Mouse (Mus musculus): ENCODE data around the gene Slc12a7.
"Not testable (repeated sequence)": the region's sequence is repeated elsewhere in the genome, so short reads cannot be mapped to it uniquely, and the experiment has no call there.

The Slc12a7 gene

DNA sequence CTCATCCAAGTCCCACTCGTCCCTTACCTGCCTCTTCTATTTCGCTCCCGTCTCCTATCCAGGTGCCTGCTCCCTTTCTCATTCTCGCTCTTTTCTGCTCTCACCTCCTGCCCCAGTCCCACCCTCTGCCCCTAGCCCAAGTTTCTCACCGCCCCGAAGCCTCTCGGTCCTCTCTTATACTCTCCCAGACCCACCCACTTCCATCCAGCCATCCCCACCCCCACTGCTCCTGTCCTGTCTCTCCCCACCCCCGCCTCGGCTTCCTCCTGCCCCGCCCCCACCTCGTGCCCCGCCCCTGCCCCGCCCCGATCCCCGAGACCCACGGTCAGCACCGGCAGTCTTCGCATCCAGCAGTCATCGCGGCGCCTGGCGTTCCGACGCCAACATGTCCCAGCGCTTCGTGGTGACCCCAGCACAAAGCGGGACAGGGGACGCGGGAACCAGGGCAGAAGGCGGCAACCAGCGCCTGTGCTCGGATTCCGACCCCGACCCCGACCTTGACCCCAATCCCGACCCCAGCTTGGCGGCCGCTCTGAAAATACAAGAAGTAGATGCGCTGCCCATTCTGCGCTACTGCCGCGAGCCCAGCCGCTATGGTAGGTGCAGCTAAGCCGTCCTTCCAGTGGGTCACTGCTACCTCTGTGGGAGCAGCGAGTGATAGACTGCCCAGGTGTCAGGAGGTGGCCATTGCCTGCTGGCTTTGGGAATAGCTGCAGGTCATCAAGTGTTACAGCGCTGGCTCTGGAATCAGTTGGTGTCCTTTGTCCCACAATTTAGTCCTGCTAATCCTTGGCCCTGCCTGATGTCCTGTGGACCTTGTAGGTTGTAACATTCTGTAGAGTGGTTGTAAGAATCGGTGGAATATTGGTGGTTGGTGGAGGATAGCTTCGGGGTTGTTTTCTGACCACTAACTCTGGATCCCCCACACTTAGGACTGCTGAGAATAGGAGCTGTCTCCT is at the start of gene Slc12a7:
Gene Slc12a7, plus strand, starts transcription at position 353 of the 959 bp plus-strand sequence.
- no peak for DNase-seq (ENCODE audit: extremely low spot score, low read depth, low spot score)

DNA sequence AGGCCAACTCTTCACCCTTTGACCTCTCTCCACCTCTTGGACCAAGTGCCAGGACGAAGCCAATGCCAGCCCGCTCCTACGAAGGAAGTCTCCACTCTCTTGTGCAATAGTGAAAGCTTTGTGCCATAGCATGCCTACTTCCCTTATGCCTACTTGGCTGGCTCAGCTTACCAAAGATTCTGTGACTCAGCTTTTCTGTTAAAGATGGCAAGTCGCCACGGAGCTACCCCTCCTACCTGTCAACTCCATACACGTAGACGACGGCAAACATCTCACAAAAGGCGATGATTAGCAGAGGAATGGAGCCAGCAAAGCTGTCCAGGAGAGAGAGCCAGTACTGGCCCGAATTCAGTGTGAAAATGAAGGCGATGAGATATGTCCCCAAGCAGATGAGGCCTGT is 49.2 kb upstream of the Slc12a7 start:
- DNase-seq (ENCODE audit: extremely low spot score, low read depth, low spot score), result no peak

DNA sequence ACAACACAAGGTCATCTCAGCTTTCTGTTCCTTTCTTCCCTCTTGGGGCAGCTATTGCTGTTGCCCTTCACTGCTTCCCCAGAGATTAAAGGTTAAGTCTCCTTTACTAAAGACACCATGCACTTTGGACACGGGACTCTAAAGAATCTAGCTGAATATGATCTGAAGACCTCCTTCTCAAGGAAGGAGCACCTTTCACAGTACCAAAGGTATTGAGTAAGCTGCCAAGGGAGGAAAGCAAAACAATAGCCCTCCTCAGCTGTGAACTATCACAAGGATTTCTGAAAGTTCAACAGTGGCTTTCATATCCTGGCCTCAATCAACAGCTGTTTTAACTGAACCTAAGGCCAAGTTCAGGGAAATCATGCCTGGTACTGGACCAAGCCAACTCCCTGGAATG is 48.5 kb upstream of the Slc12a7 start:
- no peak for DNase-seq (ENCODE audit: extremely low spot score, low read depth, low spot score)

DNA sequence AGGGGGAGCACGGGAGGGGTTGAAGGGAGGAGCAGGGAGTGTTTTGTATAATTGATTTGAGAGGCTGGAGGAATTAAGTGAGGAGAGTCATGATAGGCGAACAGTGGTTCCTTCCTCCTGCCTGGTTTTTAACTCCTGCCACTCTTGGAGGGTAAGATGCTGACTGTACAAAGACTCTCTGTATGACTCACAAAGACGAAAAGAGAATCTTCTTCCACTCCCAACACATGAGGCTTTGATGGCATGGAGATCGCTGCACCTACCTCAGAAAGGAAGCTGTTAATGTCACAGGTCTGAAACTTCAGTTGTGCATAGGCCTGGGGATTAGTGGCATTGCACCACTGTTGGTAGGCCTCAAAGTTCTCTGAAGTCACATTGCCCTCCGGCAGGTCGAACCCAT is 47.4 kb upstream of the Slc12a7 start:
- DNase-seq (ENCODE audit: extremely low spot score, low read depth, low spot score), result no peak

DNA sequence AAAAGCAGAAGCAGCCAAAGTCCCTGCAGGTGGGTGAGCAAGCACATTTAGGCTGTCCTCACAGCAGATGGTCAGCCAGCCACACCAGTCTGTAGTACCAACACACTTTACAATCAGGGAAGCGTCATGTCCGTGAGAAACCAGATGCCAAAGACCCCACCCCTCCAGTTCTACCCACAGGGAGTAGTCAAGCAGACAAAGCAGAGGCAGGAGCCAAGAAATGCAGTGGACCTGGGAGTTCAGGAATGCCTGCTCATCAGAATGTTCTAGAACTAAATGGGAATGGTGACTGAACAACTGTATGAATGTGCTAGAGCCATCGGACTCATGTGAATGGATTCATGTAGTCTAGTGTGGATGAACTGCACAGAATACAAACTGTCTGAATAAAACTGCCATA is 45.3 kb upstream of the Slc12a7 start:
- DNase-seq (ENCODE audit: extremely low spot score, low read depth, low spot score), result no peak

DNA sequence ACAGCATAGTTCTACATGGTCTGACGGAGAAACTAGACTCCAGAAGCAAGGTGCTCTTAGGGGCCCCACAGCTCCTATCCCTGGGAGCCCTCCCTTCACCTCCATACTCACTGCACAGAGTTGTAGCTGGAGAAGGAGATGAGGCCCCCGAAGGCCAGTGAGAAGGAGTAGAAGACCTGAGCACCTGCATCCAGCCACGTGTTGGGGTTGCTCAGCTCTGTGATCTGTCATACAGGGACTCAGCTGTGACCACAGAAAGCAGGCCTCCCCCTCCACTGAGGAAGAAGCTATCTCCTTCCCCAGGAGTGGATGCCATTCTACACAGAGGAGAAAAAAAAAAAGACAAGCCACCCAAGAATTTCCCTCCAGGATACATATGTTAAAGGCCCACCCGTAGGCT is 44.0 kb upstream of the Slc12a7 start:
- no peak for DNase-seq (ENCODE audit: extremely low spot score, low read depth, low spot score)

DNA sequence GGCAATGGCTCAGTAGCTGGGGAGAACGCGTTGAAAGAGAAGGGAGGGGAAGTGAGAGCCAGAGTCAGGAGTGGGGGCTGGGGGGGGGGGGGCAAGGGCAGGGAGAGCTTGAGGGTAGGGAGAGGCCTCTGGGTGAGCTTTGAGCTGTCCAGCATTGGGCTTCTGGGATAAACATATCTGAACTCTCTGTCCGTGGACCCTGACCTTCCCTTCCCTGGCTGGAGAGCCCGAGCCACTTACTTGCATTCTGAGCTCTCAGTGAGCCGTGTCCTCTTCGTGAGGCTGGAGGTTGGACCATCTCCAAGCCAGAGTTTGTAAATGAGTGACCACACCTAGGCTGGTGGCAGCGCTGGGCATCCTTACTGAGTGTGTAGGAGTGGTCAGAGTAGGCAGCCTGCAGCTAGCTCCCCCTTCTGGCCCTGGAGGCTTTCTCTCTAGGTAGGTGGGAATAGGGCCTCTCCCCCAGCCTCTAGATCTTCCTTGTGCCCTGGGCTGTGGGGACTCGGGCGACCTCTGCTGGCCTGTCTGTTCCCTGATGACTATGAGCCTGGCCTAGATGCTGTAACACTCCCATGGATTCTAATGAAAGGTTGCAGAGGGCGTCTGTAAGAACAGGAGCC is 40.5 kb upstream of the Slc12a7 start:
- peak; percentile 20 for DNase-seq (ENCODE audit: extremely low spot score, low read depth, low spot score)

DNA sequence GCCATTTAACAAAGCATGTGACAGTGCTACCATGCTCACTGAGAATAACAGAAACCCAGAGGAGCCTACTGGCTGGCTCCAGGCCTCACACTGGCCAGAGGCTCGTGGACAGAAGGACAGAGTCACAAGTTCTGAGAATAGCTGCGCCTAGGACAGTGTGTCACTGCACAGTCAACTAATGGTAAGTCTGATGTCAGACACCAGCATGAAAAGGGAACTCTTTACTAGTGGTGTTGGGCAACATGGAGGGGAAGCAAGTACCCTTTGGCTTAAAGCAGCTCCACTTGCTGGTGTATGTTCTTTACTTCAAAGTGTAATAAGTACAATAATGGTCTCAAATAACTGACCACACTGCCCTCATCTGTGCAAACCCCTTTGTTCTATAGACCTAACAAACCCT is 39.6 kb upstream of the Slc12a7 start:
- no peak for DNase-seq (ENCODE audit: extremely low spot score, low read depth, low spot score)

DNA sequence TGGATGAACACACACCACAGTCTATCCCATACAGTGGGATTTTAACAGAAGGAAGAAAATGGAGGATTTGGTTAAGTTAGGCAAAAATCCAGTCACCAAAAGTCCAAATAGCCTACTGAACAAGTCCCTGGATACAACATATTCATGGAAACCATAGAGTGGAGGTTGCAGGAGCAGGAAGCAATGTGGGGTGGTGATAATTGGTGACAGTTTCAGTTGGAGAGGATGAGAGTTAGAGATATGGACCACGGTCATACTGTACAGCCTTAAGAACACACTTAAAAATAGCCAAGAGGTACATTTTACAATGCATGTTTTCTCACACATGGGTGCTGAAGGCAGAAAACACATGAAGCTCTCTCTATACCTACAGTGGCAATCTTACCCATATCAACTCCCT is 37.9 kb upstream of the Slc12a7 start:
- no peak for DNase-seq (ENCODE audit: extremely low spot score, low read depth, low spot score)

DNA sequence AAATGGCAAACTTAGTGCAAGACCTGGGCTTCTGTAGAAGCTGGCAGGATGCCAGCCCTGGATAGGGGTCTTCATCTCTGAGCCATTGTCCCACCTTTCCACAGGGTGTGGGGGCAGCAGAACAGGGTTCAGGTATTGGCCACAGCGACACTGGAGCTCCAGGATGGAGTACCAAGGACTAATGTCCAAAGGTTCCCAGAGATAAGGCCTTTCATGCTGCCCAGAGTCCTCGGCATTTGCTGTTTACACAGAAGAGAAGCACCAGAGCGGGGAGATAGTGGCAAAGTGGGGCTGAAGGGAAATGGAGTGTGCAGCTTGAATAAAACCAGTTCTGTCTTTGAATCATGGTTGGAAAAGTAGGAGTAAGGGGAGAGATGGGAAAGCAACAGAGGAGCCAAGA is 36.4 kb upstream of the Slc12a7 start:
- no peak for DNase-seq (ENCODE audit: extremely low spot score, low read depth, low spot score)

DNA sequence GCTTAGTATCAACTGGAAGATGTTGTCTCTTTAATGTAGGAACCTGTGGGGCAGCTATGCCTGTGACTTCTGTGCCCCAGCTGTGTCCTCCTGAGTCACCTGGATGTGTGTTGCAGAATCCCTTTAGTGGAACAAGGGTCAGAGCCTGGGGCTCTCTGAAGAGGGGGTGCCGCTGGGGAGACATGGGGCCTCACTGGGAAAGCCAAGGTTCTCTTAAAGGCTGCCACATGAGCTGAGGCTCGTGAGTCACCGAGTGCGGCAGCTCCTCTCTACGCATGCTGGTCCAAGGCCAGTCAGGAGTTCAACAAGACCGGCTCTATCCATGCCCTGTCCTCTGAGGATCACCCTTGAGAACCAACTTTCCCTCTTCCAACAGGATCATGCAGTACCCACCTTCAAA is 33.2 kb upstream of the Slc12a7 start:
- DNase-seq (ENCODE audit: extremely low spot score, low read depth, low spot score), result no peak

DNA sequence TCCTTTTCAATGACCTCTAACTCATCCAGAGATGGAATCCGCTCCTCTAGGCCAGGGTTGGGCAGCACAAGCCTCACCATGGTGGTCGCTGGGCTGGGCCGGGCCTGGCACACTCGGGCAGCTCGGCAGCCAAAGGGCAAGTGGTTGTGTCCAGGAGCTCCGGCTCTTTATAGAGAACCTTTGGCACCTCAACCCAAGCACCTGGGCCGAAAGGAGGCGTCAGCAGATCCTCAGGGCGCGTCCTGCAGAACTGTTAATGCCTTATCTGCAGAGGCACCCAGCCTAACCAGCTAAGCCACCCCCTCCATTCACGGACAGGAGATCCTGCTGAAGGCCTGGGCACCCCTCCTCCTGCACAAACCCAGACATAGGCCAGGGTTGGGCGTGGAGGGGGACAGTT is 32.3 kb upstream of the Slc12a7 start:
- no peak for DNase-seq (ENCODE audit: extremely low spot score, low read depth, low spot score)

DNA sequence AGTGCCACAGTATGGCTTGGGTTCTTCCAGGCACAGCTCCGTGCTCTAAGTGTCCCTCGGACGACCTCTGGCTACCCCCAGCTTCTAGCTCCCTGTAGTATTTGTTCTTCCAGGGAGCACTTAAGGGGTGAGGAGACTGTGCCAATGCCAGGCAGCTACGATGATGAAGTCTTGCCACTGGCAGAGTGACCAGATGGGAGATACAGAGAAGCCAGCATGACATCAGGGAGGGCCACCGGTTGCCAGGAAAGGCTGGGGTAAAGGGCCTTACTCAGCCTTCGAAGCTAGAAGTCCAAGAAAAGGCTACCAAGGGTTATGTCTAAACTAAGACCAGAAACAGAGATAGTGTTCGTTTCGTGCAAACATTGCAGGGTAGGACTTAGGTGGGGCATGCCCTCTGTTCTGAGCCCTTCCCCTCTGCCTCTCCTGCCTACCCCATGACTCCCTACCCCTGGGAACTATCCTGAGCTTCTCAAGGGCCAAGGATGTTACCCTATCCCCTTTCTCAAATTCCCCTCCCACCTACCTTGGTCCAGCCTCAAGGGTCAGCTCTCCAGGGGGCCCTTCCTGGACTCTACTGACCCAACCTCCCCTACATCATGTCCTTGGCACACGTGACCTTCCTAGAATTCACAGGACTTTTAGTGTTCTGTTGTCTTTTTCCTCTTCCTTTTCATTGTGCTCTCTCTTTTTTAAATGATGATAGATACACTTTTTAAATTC is 31.6 kb upstream of the Slc12a7 start:
- no peak for DNase-seq (ENCODE audit: extremely low spot score, low read depth, low spot score)

DNA sequence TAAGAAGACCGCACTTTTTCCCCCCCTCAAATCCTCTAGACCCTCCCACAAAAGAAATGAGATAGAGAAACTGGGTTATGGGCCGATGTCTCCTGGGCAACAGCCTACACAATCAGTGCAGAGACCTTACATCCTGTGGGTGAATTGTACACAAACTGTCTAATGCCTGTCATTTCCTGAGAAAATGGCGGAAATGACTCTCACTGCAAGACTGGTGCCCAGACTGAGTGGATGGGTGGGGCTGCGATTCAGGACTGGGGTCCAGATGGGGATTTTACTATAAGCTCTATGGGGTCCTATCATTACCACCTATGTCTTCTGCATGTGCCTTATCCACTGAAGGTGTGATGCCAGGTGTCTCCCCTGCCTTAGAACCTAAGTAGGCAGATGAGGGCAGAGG is 30.1 kb upstream of the Slc12a7 start:
- no peak for DNase-seq (ENCODE audit: extremely low spot score, low read depth, low spot score)

DNA sequence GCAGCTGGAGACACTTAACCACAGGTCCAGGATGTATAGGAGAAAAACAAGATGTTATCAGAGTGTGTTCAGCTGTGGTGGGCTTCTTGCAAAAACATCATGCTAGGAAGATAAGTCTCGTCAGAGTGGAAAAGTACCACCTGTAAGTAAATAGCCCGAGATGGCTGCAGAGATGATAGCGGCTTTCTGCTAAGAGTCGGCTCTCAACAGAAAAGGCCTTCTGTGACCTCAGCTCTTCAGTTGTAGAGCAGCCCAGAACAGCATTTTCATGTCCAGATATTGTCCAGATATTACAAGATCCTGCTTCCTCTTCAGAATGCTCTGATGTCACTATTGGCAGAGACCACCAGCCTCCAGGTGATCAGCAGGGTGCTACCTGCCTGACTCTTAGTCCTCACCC is 29.4 kb upstream of the Slc12a7 start:
- DNase-seq (ENCODE audit: extremely low spot score, low read depth, low spot score), result not testable (repeated sequence)

DNA sequence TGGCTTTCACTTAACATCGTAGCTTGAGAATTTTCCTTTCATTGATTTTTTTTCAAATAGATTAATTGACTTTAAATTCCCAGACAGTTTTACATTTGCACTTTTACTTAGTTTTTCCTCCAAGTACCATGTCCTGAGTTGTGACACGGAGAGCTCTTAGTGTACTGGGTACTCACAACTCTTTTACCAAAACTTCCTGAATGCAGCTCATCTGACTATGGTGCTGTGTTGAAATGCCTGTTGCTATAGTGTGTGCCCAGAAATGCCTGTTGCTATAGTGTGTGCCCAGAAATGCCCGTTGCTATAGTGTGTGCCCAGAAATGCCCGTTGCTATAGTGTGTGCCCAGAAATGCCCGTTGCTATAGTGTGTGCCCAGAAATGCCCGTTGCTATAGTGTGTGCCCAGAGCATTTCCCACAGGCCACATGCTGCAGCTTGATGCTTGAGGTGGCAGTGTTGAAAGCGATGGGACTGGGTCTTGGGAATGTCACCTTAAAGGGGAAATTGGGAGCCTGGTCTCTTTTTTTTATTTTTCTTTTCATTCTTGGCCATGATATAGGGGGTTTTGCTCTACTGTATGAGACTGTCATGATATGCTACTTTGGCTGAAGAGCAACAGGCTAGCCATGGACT is 28.1 kb upstream of the Slc12a7 start, which contains the start of gene Slc6a19:
Gene Slc6a19, minus strand, starts transcription at position 172 of the 632 bp plus-strand sequence.
- DNase-seq (ENCODE audit: extremely low spot score, low read depth, low spot score), result no peak

DNA sequence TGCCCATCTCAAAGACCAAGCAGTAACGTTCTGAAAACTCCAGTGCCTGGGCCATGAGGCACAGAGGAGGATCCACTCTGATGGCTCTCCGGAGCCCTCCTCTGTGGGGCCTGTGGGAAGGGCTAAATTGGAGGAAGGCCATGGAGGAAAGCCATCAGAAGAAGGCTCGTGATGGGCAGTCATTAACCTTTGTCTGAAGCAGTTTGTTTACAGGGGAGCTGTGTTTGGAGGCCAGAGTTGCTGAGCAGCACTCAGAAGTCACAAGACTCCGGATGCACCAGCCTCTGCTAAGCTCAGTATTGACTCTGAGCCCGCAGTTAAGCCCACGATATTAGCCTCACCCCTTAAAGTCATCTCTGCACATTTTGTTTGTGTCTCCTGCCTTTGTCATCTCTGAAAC is 23.4 kb upstream of the Slc12a7 start:
- DNase-seq (ENCODE audit: extremely low spot score, low read depth, low spot score), result no peak

DNA sequence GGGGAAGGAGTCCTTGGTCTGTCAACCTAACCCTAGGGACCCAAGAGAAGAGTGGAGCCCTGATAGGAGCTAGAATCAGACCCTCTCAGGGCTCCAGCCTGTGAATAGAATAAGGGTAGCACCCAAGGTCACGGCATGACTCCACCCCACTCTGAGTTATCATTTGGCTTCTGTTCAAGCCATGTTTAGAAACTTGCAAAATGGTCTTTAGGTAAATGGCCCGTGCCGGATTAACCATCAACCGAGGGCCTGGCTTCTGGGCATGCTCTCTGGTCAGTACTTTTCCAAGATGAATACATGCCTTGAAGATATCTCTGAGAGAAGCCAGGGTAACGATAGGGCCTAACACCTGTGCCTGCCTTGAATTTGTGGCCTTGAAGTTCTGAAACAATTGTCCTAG is 21.7 kb upstream of the Slc12a7 start:
- no peak for DNase-seq (ENCODE audit: extremely low spot score, low read depth, low spot score)

DNA sequence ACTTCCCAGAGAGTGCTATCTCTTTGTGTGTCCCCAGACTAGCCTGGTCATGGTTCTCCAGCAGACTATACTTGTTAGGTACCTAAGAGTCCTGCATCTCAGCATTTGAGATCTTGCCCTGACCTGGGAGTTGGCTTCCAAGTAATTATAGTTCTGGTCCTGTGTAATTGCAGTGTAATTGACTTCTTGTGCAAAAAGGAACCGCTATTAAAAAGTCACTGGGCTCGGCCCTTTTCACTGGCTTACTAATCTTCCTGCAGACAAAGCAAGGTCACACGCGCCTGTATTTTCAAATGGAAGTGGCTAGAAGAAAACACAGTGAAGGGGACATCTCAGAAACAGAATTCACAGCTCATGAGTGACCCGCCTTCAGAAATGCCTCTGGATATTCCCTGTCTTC is 21.1 kb upstream of the Slc12a7 start:
- DNase-seq (ENCODE audit: extremely low spot score, low read depth, low spot score), result no peak

DNA sequence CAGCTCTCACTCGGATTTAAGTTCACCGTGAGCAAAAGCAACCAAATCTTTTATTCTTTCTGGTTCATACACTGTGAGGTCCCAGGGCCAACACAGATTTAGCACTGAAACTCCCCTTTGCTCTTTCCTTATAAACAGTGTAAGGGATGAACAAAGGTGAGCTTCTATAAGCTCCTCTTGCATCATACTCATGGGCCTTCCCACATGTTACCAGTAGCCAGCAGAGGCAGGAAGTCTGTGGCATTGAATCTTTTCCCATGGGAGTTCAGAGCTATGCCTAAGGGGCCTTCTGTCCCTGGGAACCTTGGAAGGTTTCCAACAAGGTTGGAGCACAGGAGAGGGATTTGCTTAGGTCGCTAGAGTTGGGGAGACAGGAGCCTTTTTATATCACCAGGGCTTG is 20.7 kb upstream of the Slc12a7 start:
- no peak for DNase-seq (ENCODE audit: extremely low spot score, low read depth, low spot score)

DNA sequence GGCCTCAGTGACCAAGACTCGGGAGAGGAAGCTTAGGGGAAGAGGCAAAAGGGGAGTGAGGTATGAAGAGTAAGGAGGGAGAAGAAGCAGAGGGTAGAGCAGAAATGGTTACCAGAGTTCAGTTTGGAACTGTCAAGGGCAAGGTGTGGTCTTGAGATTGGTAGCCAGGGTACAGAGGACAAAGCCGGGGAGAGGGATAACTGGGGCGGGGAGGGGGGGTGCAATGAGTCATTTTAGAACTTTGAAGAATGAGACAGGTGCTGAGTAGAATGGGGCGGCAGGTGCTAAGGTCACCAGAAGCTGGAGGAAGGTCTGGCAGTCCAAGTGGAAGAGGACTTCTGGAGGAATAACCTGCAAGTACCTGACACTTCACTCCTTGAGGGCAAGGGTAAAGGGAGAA is 19.7 kb upstream of the Slc12a7 start:
- DNase-seq (ENCODE audit: extremely low spot score, low read depth, low spot score), result no peak
